In the genomic region with DNA sequence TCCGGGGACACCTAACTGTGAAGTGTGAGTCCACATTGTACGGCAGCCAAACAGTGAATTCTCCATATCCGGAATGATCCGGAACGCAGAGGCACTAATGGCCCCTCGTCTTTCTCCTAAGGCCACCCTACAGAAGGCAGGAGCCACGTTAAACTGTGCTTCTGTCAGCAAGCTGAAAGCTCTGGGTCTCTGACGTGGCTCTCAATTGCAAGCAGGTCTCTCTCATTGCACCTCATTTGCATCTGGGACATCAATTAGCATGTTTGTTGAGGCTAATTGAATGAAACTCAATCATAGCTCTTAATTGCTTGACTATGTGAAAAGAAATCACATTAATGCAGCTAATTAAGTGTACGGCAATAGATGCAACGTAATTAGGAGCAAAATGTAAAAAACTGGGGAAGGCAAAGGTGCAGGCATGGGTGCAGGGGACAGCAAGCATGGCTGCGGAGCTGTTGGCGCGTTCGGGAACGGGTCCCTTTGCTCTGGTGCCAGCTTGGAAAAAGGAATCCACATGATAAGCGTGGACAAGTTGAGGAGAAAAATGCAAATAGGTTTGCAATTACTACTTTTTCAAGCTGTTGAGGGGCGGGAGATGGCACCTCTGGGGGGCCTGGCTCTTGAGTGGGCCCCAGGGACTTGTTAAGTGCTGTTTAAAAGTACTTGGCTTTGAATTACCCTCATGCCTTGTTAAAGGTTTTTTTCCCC, we compare ENCODE assay signal across 19 mouse cellular contexts.
A peak's percentile ranks its signal among the peaks of the same experiment; 100 is the strongest.
DNase-seq lines count a peak whose midpoint lies in the region; ATAC-seq and TF ChIP-seq lines count a peak whose summit lies in the region.
"Had no signal": no experiment of that assay in that cellular context is flagged by ENCODE, and none has a peak within 500 bp of the region (broad histone marks: within the 10 kb centered on the region; RNA-seq: fewer than 3 reads in every experiment).

No protein-coding gene starts in this region.

- H3K27ac ChIP-seq in hindbrain, embryonic 13.5 days = peak overlapping the region; percentile 70
- H3K27ac ChIP-seq in hindbrain, embryonic 11.5 days (ENCODE audit: low read depth, low read length) = no peak overlapping the region
- peak overlapping the region; percentile 38; the same call in 1 of the 2 replicates for H3K27ac ChIP-seq in forebrain, embryonic 12.5 days
- 0 out of 2 replicates have a peak overlapping the region, but pooled peaks have one; percentile 3 for H3K27ac ChIP-seq in hindbrain, embryonic 15.5 days (replicated peaks)
- no peak overlapping the region; the same call in none of the 2 replicates for H3K27ac ChIP-seq in midbrain, postnatal 0 days (ENCODE audit: low read depth, low read length)
- H3K27ac ChIP-seq: gastrocnemius, adult 2 months; heart, adult 2 months; left cerebral cortex, adult 2 months; limb, embryonic 10.5 days; lung, embryonic 15.5 days had no signal

- H3K4me3 ChIP-seq in hindbrain, embryonic 13.5 days = no peak overlapping the region
- H3K4me3 ChIP-seq in hindbrain, embryonic 11.5 days (ENCODE audit: low read depth, low read length) = no peak overlapping the region
- H3K4me3 ChIP-seq in forebrain, embryonic 12.5 days (replicated peaks) = no peak overlapping the region
- H3K4me3 ChIP-seq in hindbrain, embryonic 15.5 days = no peak overlapping the region
- no peak overlapping the region for H3K4me3 ChIP-seq in midbrain, postnatal 0 days (ENCODE audit: low read depth, low read length)
- H3K4me3 ChIP-seq: gastrocnemius, adult 2 months; heart, adult 2 months; left cerebral cortex, adult 2 months; limb, embryonic 10.5 days; lung, embryonic 15.5 days had no signal

- no peak overlapping the region for H3K4me2 ChIP-seq in hindbrain, embryonic 13.5 days
- H3K4me2 ChIP-seq in hindbrain, embryonic 11.5 days (replicated peaks; ENCODE audit: low read depth, low read length) = no peak overlapping the region
- no peak overlapping the region; the same call in 1 of the 2 replicates for H3K4me2 ChIP-seq in forebrain, embryonic 12.5 days
- no peak overlapping the region for H3K4me2 ChIP-seq in hindbrain, embryonic 15.5 days
- no peak overlapping the region for H3K4me2 ChIP-seq in midbrain, postnatal 0 days (ENCODE audit: low read depth, low read length, poor library complexity, severe bottlenecking)
- H3K4me2 ChIP-seq: liver, embryonic 11.5 days; lung, embryonic 15.5 days had no signal

- 34% methylated on average over 17 of the region's 17 CpGs for WGBS in hindbrain, embryonic 13.5 days
- 57% methylated on average over 17 of the region's 17 CpGs for WGBS in hindbrain, embryonic 11.5 days
- WGBS in forebrain, embryonic 12.5 days = 19% methylated on average over 17 of the region's 17 CpGs
- 23% methylated on average over 17 of the region's 17 CpGs for WGBS in hindbrain, embryonic 15.5 days
- 35% methylated on average over 17 of the region's 17 CpGs for WGBS in midbrain, postnatal 0 days

- ATAC-seq in hindbrain, embryonic 13.5 days (ENCODE audit: low FRiP score) = peak; percentile 61; the same call in 1 of the 2 replicates
- ATAC-seq in hindbrain, embryonic 11.5 days (ENCODE audit: low FRiP score) = no peak
- ATAC-seq in forebrain, embryonic 12.5 days (ENCODE audit: low FRiP score) = peak; percentile 91
- peak; percentile 71 for ATAC-seq in hindbrain, embryonic 15.5 days (ENCODE audit: low FRiP score, low read depth)
- peak; percentile 48; the same call in 1 of the 2 replicates for ATAC-seq in midbrain, postnatal 0 days (ENCODE audit: low FRiP score)
- ATAC-seq in erythroid progenitor cell, adult 5-6 weeks (replicated peaks; ENCODE audit: low FRiP score, poor library complexity, severe bottlenecking) = no peak

- peaks cover 26% of the 10 kb centered on the region for H3K27me3 ChIP-seq in hindbrain, embryonic 13.5 days
- H3K27me3 ChIP-seq in hindbrain, embryonic 11.5 days (ENCODE audit: control insufficient read depth, insufficient read depth, low read length) = no peaks in the 10 kb centered on the region
- peaks cover 87% of the 10 kb centered on the region for H3K27me3 ChIP-seq in forebrain, embryonic 12.5 days
- H3K27me3 ChIP-seq in hindbrain, embryonic 15.5 days = 0 out of 2 replicates have a peak, but pooled peaks cover 4% of the 10 kb centered on the region
- no peaks in the 10 kb centered on the region for H3K27me3 ChIP-seq in midbrain, postnatal 0 days (ENCODE audit: insufficient read depth, low read length)
- H3K27me3 ChIP-seq: lung, embryonic 15.5 days had no signal

- peaks cover 49% of the 10 kb centered on the region for H3K4me1 ChIP-seq in hindbrain, embryonic 13.5 days (replicated peaks)
- H3K4me1 ChIP-seq in hindbrain, embryonic 11.5 days (replicated peaks; ENCODE audit: control insufficient read depth, insufficient read depth, low read length) = peaks cover 5% of the 10 kb centered on the region
- peaks cover 34% of the 10 kb centered on the region for H3K4me1 ChIP-seq in forebrain, embryonic 12.5 days
- peaks cover 33% of the 10 kb centered on the region for H3K4me1 ChIP-seq in hindbrain, embryonic 15.5 days (replicated peaks)
- H3K4me1 ChIP-seq in midbrain, postnatal 0 days (ENCODE audit: insufficient read depth, low read length) = peaks cover 14% of the 10 kb centered on the region; the same call in 1 of the 2 replicates

- H3K9me3 ChIP-seq in hindbrain, embryonic 13.5 days = no peaks in the 10 kb centered on the region
- H3K9me3 ChIP-seq in hindbrain, embryonic 11.5 days (ENCODE audit: control insufficient read depth, low read length) = no peaks in the 10 kb centered on the region
- no peaks in the 10 kb centered on the region for H3K9me3 ChIP-seq in forebrain, embryonic 12.5 days
- H3K9me3 ChIP-seq in hindbrain, embryonic 15.5 days = no peaks in the 10 kb centered on the region
- H3K9me3 ChIP-seq in midbrain, postnatal 0 days (ENCODE audit: low read length) = no peaks in the 10 kb centered on the region
- H3K9me3 ChIP-seq: limb, embryonic 10.5 days; lung, embryonic 15.5 days had no signal

- no peak for DNase-seq in hindbrain, embryonic 11.5 days (ENCODE audit: low spot score)
- DNase-seq in midbrain, postnatal 0 days (ENCODE audit: low spot score) = no peak
- DNase-seq in ovary, postnatal 10 days (ENCODE audit: low spot score) = no peak
- no peak for DNase-seq in cerebellum, postnatal 14 days
- DNase-seq: adrenal gland, adult 8-10 months; cerebellum, adult 18-20 months; gastrocnemius, adult 2 months; heart, adult 2 months; kidney, adult 2 months; kidney, postnatal 14 days; thymus, adult 18-20 months had no signal

- peaks cover 17% of the 10 kb centered on the region for H3K36me3 ChIP-seq in hindbrain, embryonic 13.5 days
- H3K36me3 ChIP-seq in hindbrain, embryonic 11.5 days (ENCODE audit: control insufficient read depth, insufficient read depth, low read length) = no peaks in the 10 kb centered on the region
- peaks cover 10% of the 10 kb centered on the region for H3K36me3 ChIP-seq in forebrain, embryonic 12.5 days (replicated peaks)
- peaks cover 6% of the 10 kb centered on the region; the same call in 1 of the 2 replicates for H3K36me3 ChIP-seq in hindbrain, embryonic 15.5 days
- H3K36me3 ChIP-seq in midbrain, postnatal 0 days (ENCODE audit: insufficient read depth, low read length) = peaks cover 15% of the 10 kb centered on the region
- H3K36me3 ChIP-seq: lung, embryonic 15.5 days had no signal

- TF ChIP-seq CTCF in midbrain, postnatal 0 days (IDR thresholded peaks at IDR 0.05) = no peak

- H3K9ac ChIP-seq in hindbrain, embryonic 13.5 days = no peak overlapping the region
- H3K9ac ChIP-seq in hindbrain, embryonic 11.5 days (ENCODE audit: low read depth, low read length) = no peak overlapping the region
- H3K9ac ChIP-seq in forebrain, embryonic 12.5 days = no peak overlapping the region
- H3K9ac ChIP-seq in hindbrain, embryonic 15.5 days = no peak overlapping the region
- no peak overlapping the region for H3K9ac ChIP-seq in midbrain, postnatal 0 days (replicated peaks; ENCODE audit: low read length, poor library complexity, severe bottlenecking)
- H3K9ac ChIP-seq: lung, embryonic 15.5 days had no signal

Comparison
In these comparisons a context has a peak if more than half of its experiments do, and no peak if none do; other contexts are left out.
1. ATAC-seq: peak in hindbrain, embryonic 13.5 days (single experiment), forebrain, embryonic 12.5 days (single experiment), hindbrain, embryonic 15.5 days (single experiment) and midbrain, postnatal 0 days (single experiment); none in hindbrain, embryonic 11.5 days (single experiment) and erythroid progenitor cell, adult 5-6 weeks (single experiment).
2. H3K27ac ChIP-seq: peak in hindbrain, embryonic 13.5 days (single experiment), forebrain, embryonic 12.5 days (single experiment) and hindbrain, embryonic 15.5 days (single experiment); none in hindbrain, embryonic 11.5 days (single experiment) and midbrain, postnatal 0 days (single experiment).